Mouse (Mus musculus) liver, adult 2 months (tissue): ENCODE results near the gene Ddx6. TPM values are rescaled to one million over a fixed set of nuclear protein-coding genes. Genes with fewer than 3 reads are reported as not detected.

Experiments
- DNase-seq: peaks from one replicate; pipeline ENCODE4 v3.0.0-alpha.2; 2011; ENCODE audit warnings: low read depth, low spot score; ENCODE audit errors: extremely low read depth
- H3K27ac ChIP-seq: fragments of 200-500 bp; replicated peaks from 2 replicates; pipeline ENCODE4 v1.5.1; 2012; ENCODE audit warnings: low read depth, mild to moderate bottlenecking, control low read depth, inconsistent platforms, low read length; ENCODE audit not compliant: insufficient read depth
- H3K27me3 ChIP-seq: fragments of 200-500 bp; 2 replicates; pipeline ENCODE4 v1.6.1; 2012; ENCODE audit warnings: mild to moderate bottlenecking, moderate library complexity, low read length, inconsistent platforms; ENCODE audit not compliant: control insufficient read depth, insufficient read depth
- H3K36me3 ChIP-seq: fragments of 200-500 bp; 2 replicates; pipeline ENCODE4 v1.6.1; 2012; ENCODE audit warnings: low read length, inconsistent platforms; ENCODE audit not compliant: control insufficient read depth, insufficient read depth
- H3K4me1 ChIP-seq: fragments of 200-500 bp; 2 replicates; pipeline ENCODE4 v1.6.1; 2011; ENCODE audit warnings: low read length; ENCODE audit not compliant: control insufficient read depth, insufficient read depth
- H3K4me3 ChIP-seq: fragments of 200-500 bp; 2 replicates; pipeline ENCODE4 v1.5.1; 2011; ENCODE audit warnings: low read depth, mild to moderate bottlenecking, control low read depth, low read length, moderate library complexity; ENCODE audit not compliant: insufficient read depth
- H3K79me2 ChIP-seq: fragments of 200-500 bp; 2 replicates; pipeline ENCODE4 v1.6.1; 2012; ENCODE audit warnings: inconsistent platforms, mild to moderate bottlenecking, low read length, moderate library complexity; ENCODE audit not compliant: control insufficient read depth, insufficient read depth
- H3K9ac ChIP-seq: fragments of 200-500 bp; 2 replicates; pipeline ENCODE4 v1.6.1; 2012; ENCODE audit warnings: low read depth, mild to moderate bottlenecking, control low read depth, inconsistent platforms, low read length
- CTCF ChIP-seq: fragments of 200-500 bp; IDR thresholded peaks from 2 replicates; pipeline ENCODE4 v1.5.1; 2011; ENCODE audit warnings: low read depth, low read length, control low read depth
- POLR2A ChIP-seq: fragments of 200-500 bp; IDR thresholded peaks from 2 replicates; pipeline ENCODE4 v1.6.1; 2011; ENCODE audit warnings: low read length, control low read depth; ENCODE audit not compliant: insufficient read depth; ENCODE audit errors: extremely low read depth
- WGBS: fragments of 180-500 bp; shearing (Covaris S2); methylation state at CpG from one replicate; pipeline ENCODE4 v1.1.7; 2018; 5-methylcytosine and 5-hydroxymethylcytosine counted together
- polyA plus RNA-seq: library from polyadenylated mRNA; depleted of rRNA; stranded (reverse); fragments of >200 nt; gene quantifications from 2 replicates; pipeline ENCODE4 v1.2.3, GENCODE M21; 2012
- total RNA-seq: library from RNA; depleted of rRNA; stranded (reverse); fragments of >200 nt; gene quantifications from 2 replicates; pipeline ENCODE4 v1.2.3, GENCODE M21; 2014

Gene Ddx6
- total and polyA plus RNA-seq, 2 experiments, result 8.8 to 58.7 TPM

- no peak overlapping the region for H3K4me3 ChIP-seq
- 40% methylated on average over 1 of the region's 1 CpGs for WGBS
- DNase-seq, result no peak
Measured at GRCm38 (mm10) chr9:44595537-44595930, 9.2 kb upstream of the Ddx6 start.

GRCm38 (mm10) chr9:44597742-44598141 is 7.0 kb upstream of the Ddx6 start:
- no peak for DNase-seq
- 91% methylated on average over 2 of the region's 2 CpGs for WGBS
- TF ChIP-seq CTCF (no peak), POLR2A (no peak)

More at GRCm38 (mm10) chr9:44595537-44595930, 9.2 kb upstream of the Ddx6 start:
- no peak overlapping the region for H3K9ac ChIP-seq
- H3K4me1 ChIP-seq, result no peaks in the 10 kb centered on the region; the same call in none of the 2 replicates
- no peaks in the 10 kb centered on the region for H3K79me2 ChIP-seq
- H3K36me3 ChIP-seq, result no peaks in the 10 kb centered on the region
- TF ChIP-seq CTCF (no peak), POLR2A (no peak)
- H3K27ac ChIP-seq, result no peak overlapping the region
- H3K27me3 ChIP-seq, result no peaks in the 10 kb centered on the region

GRCm38 (mm10) chr9:44598899-44599495 is 5.7 kb upstream of the Ddx6 start:
- H3K36me3 ChIP-seq, result no peaks in the 10 kb centered on the region
- H3K27me3 ChIP-seq, result no peaks in the 10 kb centered on the region
- H3K4me3 ChIP-seq, result no peak overlapping the region
- H3K9ac ChIP-seq, result no peak overlapping the region
- H3K27ac ChIP-seq, result no peak overlapping the region
- WGBS, result 25% methylated on average over 18 of the region's 18 CpGs
- DNase-seq, result no peak
- H3K79me2 ChIP-seq, result peaks cover 2% of the 10 kb centered on the region; the same call in 1 of the 2 replicates
- H3K4me1 ChIP-seq, result peaks cover 4% of the 10 kb centered on the region; the same call in 1 of the 2 replicates
- TF ChIP-seq CTCF, result no peak
- no peak for TF ChIP-seq POLR2A

More at GRCm38 (mm10) chr9:44597742-44598141, 7.0 kb upstream of the Ddx6 start:
- no peak overlapping the region for H3K27ac ChIP-seq
- H3K4me3 ChIP-seq, result no peak overlapping the region
- no peak overlapping the region for H3K9ac ChIP-seq
- peaks cover under 1% of the 10 kb centered on the region; the same call in 1 of the 2 replicates for H3K4me1 ChIP-seq
- no peaks in the 10 kb centered on the region for H3K36me3 ChIP-seq
- no peaks in the 10 kb centered on the region; the same call in 1 of the 2 replicates for H3K79me2 ChIP-seq
- H3K27me3 ChIP-seq, result no peaks in the 10 kb centered on the region

GRCm38 (mm10) chr9:44599616-44600015 is 5.1 kb upstream of the Ddx6 start:
- no peak overlapping the region for H3K9ac ChIP-seq
- no peaks in the 10 kb centered on the region for H3K27me3 ChIP-seq
- TF ChIP-seq CTCF (no peak), POLR2A (no peak)
- no peak overlapping the region for H3K4me3 ChIP-seq
- 30% methylated on average over 5 of the region's 6 CpGs for WGBS
- DNase-seq, result no peak
- no peak overlapping the region for H3K27ac ChIP-seq
- H3K36me3 ChIP-seq, result no peaks in the 10 kb centered on the region
- peaks cover 7% of the 10 kb centered on the region; the same call in 1 of the 2 replicates for H3K79me2 ChIP-seq
- H3K4me1 ChIP-seq, result peaks cover 4% of the 10 kb centered on the region; the same call in 1 of the 2 replicates

GRCm38 (mm10) chr9:44600801-44601200 is 3.9 kb upstream of the Ddx6 start:
- Histone ChIP-seq H3K4me1 (peaks cover 4% of the 10 kb centered on the region; the same call in 1 of the 2 replicates), H3K4me3 (no peak overlapping the region), H3K36me3 (no peaks in the 10 kb centered on the region), H3K27me3 (no peaks in the 10 kb centered on the region), H3K27ac (no peak overlapping the region), H3K9ac (no peak overlapping the region), H3K79me2 (peaks cover 18% of the 10 kb centered on the region; the same call in 1 of the 2 replicates)
- TF ChIP-seq POLR2A (no peak), CTCF (no peak)
- DNase-seq, result no peak
- 79% methylated on average over 6 of the region's 6 CpGs for WGBS

- no peaks in the 10 kb centered on the region for H3K36me3 ChIP-seq
- H3K4me3 ChIP-seq, result no peak overlapping the region; the same call in 1 of the 2 replicates
- H3K27me3 ChIP-seq, result no peaks in the 10 kb centered on the region
- H3K4me1 ChIP-seq, result peaks cover 12% of the 10 kb centered on the region
- H3K79me2 ChIP-seq, result peaks cover 23% of the 10 kb centered on the region; the same call in 1 of the 2 replicates
- WGBS, result 76% methylated on average over 6 of the region's 6 CpGs
- 0 out of 2 replicates have a peak overlapping the region, but pooled peaks have one; percentile 23 for H3K27ac ChIP-seq
- peak overlapping the region; percentile 44 for H3K9ac ChIP-seq
- no peak for DNase-seq
- TF ChIP-seq CTCF (no peak), POLR2A (no peak)
Measured at GRCm38 (mm10) chr9:44602766-44603165, 1.9 kb upstream of the Ddx6 start.
